Mouse (Mus musculus) limb, embryonic 10.5 days (tissue): ENCODE data around the gene Med9. TPM values are rescaled to one million over a fixed set of nuclear protein-coding genes. Genes with fewer than 3 reads are reported as not detected.
"Not testable (repeated sequence)": the region's sequence is repeated elsewhere in the genome, so short reads cannot be mapped to it uniquely, and the experiment has no call there.

Experiments used
- DNase-seq: peaks from one replicate; pipeline ENCODE4 v3.0.0-alpha.2; 2017; ENCODE audit warnings: low spot score
- H3K27ac ChIP-seq: fragments of 300-500 bp; sonication (generic); 2 replicates; pipeline ENCODE4 v1.5.1; 2016; ENCODE audit warnings: mild to moderate bottlenecking
- H3K27me3 ChIP-seq: fragments of 300-500 bp; sonication (generic); 2 replicates; pipeline ENCODE4 v1.6.1; 2016; ENCODE audit warnings: low read depth, mild to moderate bottlenecking; ENCODE audit not compliant: poor library complexity, severe bottlenecking
- H3K36me3 ChIP-seq: fragments of 300-500 bp; sonication (generic); 2 replicates; pipeline ENCODE4 v1.6.1; 2016; ENCODE audit warnings: mild to moderate bottlenecking, moderate library complexity
- H3K4me1 ChIP-seq: fragments of 300-500 bp; sonication (generic); 2 replicates; pipeline ENCODE4 v1.6.1; 2016
- H3K4me3 ChIP-seq: fragments of 300-500 bp; sonication (generic); 2 replicates; pipeline ENCODE4 v1.5.1; 2016; ENCODE audit warnings: mild to moderate bottlenecking, moderate library complexity
- H3K9me3 ChIP-seq: fragments of 300-500 bp; sonication (generic); replicated peaks from 2 replicates; pipeline ENCODE4 v1.6.1; 2016; ENCODE audit warnings: mild to moderate bottlenecking
- WGBS: fragments of 180-500 bp; shearing (Covaris S2); methylation state at CpG from one replicate; pipeline ENCODE4 v1.1.7; 2016; 5-methylcytosine and 5-hydroxymethylcytosine counted together
- polyA plus RNA-seq: library from polyadenylated mRNA; unstranded; fragments of >200 nt; fragmentation: Nextera tagmentation; extraction: Ambion mirVana; gene quantifications from 2 replicates; pipeline ENCODE4 v1.2.1, GENCODE M21; 2016

The Med9 gene
- polyA plus RNA-seq, 1 experiment from 2014 or later, result 50.1 TPM

DNA sequence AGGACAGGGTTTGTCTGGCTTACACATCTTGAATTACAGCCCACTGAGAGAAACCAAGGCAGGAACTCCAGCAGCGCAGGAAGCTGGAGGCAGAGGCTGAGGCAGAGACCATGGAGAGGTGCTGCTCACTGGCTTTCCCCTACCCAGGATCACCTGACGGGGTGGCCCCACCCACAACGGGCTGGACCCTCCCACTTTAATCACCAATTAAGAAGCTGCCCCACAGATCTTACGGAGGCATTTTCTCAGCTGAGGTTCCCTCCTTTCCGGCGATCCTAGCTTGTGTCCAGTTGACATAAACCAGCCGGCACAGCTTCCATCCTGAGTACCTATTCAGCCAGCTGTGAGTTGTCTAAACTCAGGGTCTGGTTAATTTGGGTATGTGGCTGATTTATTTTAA is 26.7 kb upstream of the Med9 start:
- no peak overlapping the region for H3K27ac ChIP-seq
- WGBS, result 12% methylated on average over 7 of the region's 7 CpGs
- H3K36me3 ChIP-seq, result no peaks in the 10 kb centered on the region
- peaks cover 6% of the 10 kb centered on the region for H3K4me1 ChIP-seq
- no peaks in the 10 kb centered on the region for H3K27me3 ChIP-seq
- no peaks in the 10 kb centered on the region for H3K9me3 ChIP-seq
- no peak for DNase-seq
- H3K4me3 ChIP-seq, result no peak overlapping the region

DNA sequence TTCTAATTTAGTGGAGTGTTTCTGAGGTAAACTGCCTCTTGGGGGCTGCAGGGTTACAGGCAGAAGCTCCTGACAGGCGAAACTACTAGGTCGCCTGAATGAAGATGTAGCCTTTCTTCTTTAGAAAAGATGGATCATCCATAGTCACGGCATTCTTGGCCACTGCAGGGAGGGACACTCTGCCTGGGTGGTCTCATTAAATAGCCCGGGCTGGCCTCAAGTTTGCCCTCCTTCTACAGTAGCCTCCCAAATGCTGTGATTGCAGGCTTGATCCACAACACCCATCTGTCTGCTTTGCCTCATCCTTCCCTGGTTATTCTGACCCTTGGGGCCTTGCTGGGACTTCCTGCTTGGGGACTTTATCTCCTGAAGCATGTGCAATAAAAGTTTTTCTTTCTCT is 18.0 kb upstream of the Med9 start:
- Histone ChIP-seq H3K9me3 (no peaks in the 10 kb centered on the region), H3K4me1 (0 out of 2 replicates have a peak, but pooled peaks cover 7% of the 10 kb centered on the region), H3K27me3 (no peaks in the 10 kb centered on the region), H3K4me3 (no peak overlapping the region), H3K36me3 (no peaks in the 10 kb centered on the region), H3K27ac (no peak overlapping the region)
- 43% methylated on average over 4 of the region's 4 CpGs for WGBS
- DNase-seq, result no peak

DNA sequence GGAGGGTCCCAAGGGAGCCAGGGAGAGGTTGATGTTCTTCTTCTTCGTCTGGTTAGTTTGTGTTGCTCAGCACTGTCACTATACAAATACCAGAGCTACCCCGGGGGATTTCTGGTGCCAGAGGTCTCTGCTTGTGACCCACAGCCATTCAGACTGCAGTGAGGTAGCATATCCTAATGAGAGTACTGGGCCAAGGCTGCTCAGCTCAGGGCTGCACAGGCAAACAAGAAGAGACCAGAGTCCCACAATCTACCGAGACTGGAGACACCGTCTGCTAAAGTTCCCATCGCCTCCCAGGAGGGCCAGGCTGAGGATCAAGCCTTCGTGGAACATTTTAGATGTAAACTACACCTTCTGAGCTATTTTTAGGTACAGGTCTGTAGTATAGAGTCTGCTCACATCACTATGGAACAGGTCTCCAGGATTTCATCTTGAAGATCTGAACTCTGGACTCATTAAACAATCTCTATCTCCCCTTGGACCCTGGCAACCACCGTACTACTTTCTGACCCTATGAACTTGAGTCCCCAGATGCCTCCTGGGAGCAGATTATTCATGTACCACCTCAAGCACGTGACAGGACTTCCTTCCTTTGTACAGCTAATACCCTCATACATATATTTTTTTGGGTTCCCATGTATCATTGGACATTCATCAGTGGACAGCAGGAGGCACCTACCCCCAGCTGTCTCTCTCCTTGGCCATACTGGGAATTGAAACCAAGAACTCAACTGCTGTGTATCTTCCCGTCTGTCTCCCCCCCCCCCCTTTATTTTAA is 15.3 kb upstream of the Med9 start:
- 80% methylated on average over 9 of the region's 9 CpGs for WGBS

DNA sequence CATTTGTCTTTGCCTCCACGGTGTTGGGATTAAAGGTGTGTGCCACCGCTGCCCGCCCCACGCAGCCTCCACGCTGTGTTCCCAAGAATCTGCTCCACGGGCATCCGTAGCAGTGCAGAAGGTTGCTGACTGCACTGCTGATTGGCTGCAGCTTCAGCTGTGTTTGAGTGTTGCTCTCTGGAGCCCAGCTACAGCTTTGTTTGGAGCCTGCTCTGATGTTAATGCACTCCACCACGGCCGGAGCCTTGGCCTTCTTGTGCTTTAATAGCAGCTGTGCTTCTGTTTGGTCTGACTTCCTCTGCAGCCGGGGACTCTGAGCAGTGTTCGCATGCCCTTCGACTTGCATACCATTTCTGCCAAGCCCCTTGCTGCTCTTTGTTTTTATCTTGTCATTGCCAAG is 14.1 kb upstream of the Med9 start:
- WGBS, result 56% methylated on average over 12 of the region's 12 CpGs
- Histone ChIP-seq H3K4me3 (no peak overlapping the region), H3K9me3 (no peaks in the 10 kb centered on the region), H3K36me3 (no peaks in the 10 kb centered on the region), H3K27ac (no peak overlapping the region), H3K4me1 (0 out of 2 replicates have a peak, but pooled peaks cover 7% of the 10 kb centered on the region), H3K27me3 (0 out of 2 replicates have a peak, but pooled peaks cover 5% of the 10 kb centered on the region)
- DNase-seq, result no peak

More for the DNA sequence above, 15.3 kb upstream of the Med9 start:
- no peak overlapping the region for H3K27ac ChIP-seq
- H3K27me3 ChIP-seq, result no peaks in the 10 kb centered on the region
- 0 out of 2 replicates have a peak, but pooled peaks cover 7% of the 10 kb centered on the region for H3K4me1 ChIP-seq
- H3K9me3 ChIP-seq, result no peaks in the 10 kb centered on the region
- no peak for DNase-seq
- H3K4me3 ChIP-seq, result no peak overlapping the region
- H3K36me3 ChIP-seq, result no peaks in the 10 kb centered on the region

DNA sequence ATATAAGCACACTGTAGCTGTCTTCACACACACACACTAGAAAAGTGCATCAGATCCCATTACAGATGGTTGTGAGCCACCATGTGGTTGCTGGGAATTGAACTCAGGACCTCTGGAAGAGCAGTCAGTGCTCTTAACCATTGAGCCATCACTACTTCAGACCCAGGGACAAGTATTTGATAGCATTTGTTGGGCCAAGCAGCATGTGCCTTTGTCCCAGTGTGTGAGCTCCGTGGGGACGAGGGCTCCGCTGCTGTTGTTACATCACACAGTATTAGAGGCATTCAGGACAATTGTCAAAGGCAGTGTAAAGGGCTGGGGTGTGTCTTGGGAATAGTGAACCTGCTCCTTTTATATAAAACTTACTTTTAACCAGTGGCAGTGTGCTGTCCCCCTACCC is 11.0 kb upstream of the Med9 start:
- Histone ChIP-seq H3K4me1 (0 out of 2 replicates have a peak, but pooled peaks cover 7% of the 10 kb centered on the region), H3K36me3 (no peaks in the 10 kb centered on the region), H3K27ac (no peak overlapping the region), H3K9me3 (no peaks in the 10 kb centered on the region), H3K27me3 (0 out of 2 replicates have a peak, but pooled peaks cover 7% of the 10 kb centered on the region), H3K4me3 (no peak overlapping the region)
- DNase-seq, result no peak
- 86% methylated on average over 3 of the region's 3 CpGs for WGBS

DNA sequence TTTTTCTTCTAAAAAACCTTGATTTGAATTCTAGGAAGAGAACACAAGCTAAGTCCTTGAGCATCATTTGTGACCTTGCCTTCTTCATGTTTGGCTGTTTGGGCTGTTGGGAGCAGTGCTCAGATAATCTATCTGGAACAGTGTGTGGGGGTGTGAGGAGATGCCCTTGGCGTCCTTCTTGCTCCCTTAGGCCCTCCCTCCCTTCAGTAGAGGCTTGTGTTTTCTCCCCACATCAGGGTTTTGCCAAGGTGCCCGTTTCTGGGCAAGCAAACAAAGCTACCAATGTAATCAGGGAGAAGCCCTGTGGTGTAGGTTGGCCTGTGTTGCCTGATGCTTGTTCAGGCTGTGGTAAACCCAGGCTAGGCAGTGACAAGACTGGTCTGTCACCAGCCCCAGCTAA is 10.4 kb upstream of the Med9 start:
- Histone ChIP-seq H3K27ac (no peak overlapping the region), H3K9me3 (no peaks in the 10 kb centered on the region), H3K4me3 (no peak overlapping the region), H3K36me3 (no peaks in the 10 kb centered on the region), H3K27me3 (0 out of 2 replicates have a peak, but pooled peaks cover 7% of the 10 kb centered on the region), H3K4me1 (0 out of 2 replicates have a peak, but pooled peaks cover 7% of the 10 kb centered on the region)
- no peak for DNase-seq
- WGBS, result 51% methylated on average over 2 of the region's 2 CpGs

DNA sequence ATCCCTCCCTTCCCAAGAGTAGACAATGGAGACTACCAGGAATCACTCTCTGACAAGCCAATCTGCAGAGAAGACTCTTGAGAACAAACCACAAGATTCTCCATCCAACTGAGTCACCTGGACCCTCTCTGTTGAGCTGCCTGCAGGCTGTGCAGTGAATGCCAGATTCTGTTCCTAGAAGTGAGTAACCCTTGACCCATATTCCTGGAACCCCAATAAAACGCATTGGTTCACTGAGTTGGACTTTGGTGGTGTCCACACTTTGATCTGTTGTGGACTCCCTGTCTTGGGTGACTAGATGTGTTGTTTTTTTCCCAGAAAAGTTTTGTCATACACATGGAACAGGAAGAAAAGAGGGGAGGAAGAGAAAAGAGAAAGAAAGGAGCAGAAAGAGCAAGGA is 8.2 kb upstream of the Med9 start:
- WGBS, result 76% methylated on average over 1 of the region's 1 CpGs
- H3K27me3 ChIP-seq, result 0 out of 2 replicates have a peak, but pooled peaks cover 7% of the 10 kb centered on the region
- H3K9me3 ChIP-seq, result no peaks in the 10 kb centered on the region
- no peak overlapping the region for H3K4me3 ChIP-seq
- no peaks in the 10 kb centered on the region for H3K4me1 ChIP-seq
- no peak for DNase-seq
- no peak overlapping the region for H3K27ac ChIP-seq
- H3K36me3 ChIP-seq, result no peaks in the 10 kb centered on the region

DNA sequence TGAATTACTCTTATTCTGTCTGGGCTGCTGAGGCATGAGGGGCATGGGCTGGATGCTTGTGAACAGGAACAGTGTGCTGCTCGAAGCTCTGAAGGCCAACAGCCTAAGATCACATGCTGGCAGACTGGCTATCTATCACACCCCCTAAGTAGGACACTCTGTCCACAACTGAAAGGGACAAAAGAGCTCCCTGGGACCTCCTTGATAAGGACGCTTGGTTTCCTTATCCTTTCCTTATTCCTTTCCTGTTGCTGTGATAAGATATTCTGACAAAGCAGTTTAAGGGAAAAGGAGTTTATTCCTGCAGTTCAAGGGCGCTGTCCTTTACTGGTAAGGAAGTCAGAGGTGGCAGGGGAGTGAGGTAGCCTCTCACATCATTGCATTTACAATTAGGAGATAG is 7.4 kb upstream of the Med9 start:
- Histone ChIP-seq H3K27me3 (0 out of 2 replicates have a peak, but pooled peaks cover 7% of the 10 kb centered on the region), H3K4me1 (no peaks in the 10 kb centered on the region), H3K4me3 (no peak overlapping the region), H3K9me3 (no peaks in the 10 kb centered on the region), H3K36me3 (no peaks in the 10 kb centered on the region), H3K27ac (no peak overlapping the region)
- DNase-seq, result no peak
- WGBS, result 77% methylated on average over 3 of the region's 3 CpGs

DNA sequence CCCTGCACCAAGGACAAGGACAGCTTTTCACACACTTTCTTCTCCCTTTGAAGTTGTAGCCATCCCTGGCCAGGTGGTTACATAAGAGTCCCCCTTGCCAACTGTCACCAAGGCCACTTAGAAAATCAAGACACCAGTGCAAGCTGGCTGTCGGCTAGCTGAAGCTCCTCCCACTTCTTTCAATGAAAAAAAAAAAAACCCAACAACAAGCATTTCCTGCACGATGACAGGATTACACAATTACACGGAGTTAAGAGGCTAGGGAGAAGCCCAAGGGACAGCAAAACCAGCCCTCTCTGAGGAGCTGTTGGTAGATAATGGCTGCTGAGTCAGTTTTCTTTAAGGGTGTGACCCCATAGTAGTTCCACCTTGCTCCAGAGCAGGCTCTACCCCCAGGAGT is 6.6 kb upstream of the Med9 start:
- Histone ChIP-seq H3K27ac (no peak overlapping the region), H3K36me3 (no peaks in the 10 kb centered on the region), H3K27me3 (0 out of 2 replicates have a peak, but pooled peaks cover 7% of the 10 kb centered on the region), H3K9me3 (no peaks in the 10 kb centered on the region), H3K4me3 (no peak overlapping the region), H3K4me1 (no peaks in the 10 kb centered on the region)
- WGBS, result 32% methylated on average over 3 of the region's 3 CpGs
- no peak for DNase-seq

DNA sequence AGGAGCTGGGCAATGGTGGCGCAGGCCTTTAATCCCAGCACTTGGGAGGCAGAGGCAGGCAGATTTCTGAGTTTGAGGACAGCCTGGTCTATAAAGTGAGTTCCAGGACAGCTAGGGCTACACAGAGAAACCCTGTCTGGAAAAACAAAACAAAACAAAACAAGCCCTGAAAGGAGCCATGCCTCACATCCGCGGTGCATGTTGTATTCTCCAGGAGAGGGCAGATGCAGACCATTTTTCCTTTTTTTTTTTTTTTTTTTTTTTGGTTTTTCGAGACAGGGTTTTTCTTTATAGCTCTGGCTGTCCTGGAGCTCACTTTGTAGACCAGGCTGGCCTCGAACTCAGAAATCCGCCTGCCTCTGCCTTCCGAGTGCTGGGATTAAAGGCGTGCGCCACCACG is 3.2 kb upstream of the Med9 start:
- H3K27ac ChIP-seq, H3K36me3 ChIP-seq, H3K4me3 ChIP-seq, DNase-seq, H3K27me3 ChIP-seq, H3K9me3 ChIP-seq: not testable (repeated sequence)
- WGBS, result 87% methylated on average over 10 of the region's 10 CpGs
- H3K4me1 ChIP-seq, result peaks cover 16% of the 10 kb centered on the region

DNA sequence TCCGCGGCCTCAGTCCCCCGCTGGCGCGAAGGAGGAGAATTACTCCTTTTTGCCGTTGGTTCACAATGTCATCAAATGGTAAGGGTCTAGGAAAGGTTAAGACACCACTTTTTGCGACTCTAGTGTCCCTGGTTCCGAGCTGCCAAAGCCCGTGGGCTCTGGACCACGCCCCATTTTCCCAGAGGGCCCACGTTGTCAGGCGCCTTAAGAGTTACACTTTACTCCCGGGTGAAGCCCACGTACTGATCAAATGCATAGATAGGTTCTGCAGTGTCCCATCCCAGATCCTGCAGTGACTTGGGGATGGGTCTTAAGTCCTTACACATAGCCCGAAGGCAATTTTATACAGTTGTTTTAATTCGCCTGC is 378 bp downstream of the Med9 start:
- Histone ChIP-seq H3K4me1 (peaks cover 16% of the 10 kb centered on the region), H3K27ac (peak overlapping the region; percentile 92), H3K27me3 (no peaks in the 10 kb centered on the region), H3K4me3 (peak overlapping the region; percentile 86), H3K36me3 (peaks cover 2% of the 10 kb centered on the region; the same call in 1 of the 2 replicates), H3K9me3 (no peaks in the 10 kb centered on the region)
- 2% methylated on average over 16 of the region's 16 CpGs for WGBS
- no peak for DNase-seq

DNA sequence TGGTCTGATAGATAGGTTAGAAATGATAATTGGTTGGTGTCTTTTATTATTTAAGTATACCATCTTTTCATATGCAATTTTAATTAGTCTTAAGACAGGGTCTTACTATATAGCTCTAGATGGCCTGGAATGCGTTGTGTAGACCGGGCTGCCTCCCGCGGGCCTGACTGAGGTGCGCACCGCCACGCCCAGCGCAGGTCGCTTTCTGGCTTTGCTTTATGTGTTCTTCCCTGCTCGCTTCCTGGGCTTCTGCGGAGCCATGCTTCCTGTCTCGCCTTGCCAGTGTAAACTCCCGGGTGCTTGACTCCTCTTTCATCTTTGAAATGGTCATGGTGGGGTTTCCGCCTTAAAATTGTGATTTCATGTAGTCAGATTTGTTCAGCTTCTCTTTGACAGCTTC is 4.9 kb downstream of the Med9 start:
- H3K4me1 ChIP-seq, result peaks cover 16% of the 10 kb centered on the region
- H3K9me3 ChIP-seq, result no peaks in the 10 kb centered on the region
- 84% methylated on average over 14 of the region's 14 CpGs for WGBS
- H3K36me3 ChIP-seq, result peaks cover 21% of the 10 kb centered on the region
- H3K27me3 ChIP-seq, result no peaks in the 10 kb centered on the region
- H3K4me3 ChIP-seq, result no peak overlapping the region
- DNase-seq, result no peak
- no peak overlapping the region for H3K27ac ChIP-seq

DNA sequence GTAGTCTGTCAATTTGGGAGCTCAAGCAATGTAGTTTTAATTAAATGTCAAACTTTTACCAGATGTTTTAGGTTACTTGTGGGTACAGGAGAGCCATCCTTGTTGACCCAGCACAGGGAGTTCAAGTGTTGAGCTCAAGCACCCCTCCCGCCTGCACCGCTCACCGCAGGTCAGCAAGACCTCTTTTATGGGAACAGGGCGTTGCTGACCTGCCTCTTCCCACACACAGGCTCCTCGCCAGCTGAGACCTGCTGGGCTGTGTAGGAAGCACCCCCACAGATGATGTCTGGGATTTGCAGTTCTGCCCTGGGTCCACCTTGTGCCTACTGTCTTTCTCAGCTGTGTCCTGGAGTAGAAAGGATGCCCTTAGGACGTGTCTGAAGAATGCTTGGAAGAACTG is 8.7 kb downstream of the Med9 start:
- DNase-seq, result no peak
- Histone ChIP-seq H3K4me3 (no peak overlapping the region), H3K36me3 (peaks cover 39% of the 10 kb centered on the region)

More for the DNA sequence above, 8.7 kb downstream of the Med9 start:
- Histone ChIP-seq H3K27ac (no peak overlapping the region), H3K9me3 (no peaks in the 10 kb centered on the region), H3K27me3 (peaks cover 5% of the 10 kb centered on the region; the same call in 1 of the 2 replicates), H3K4me1 (peaks cover 19% of the 10 kb centered on the region)
- 64% methylated on average over 6 of the region's 6 CpGs for WGBS
